ENCODE assay signal across 8 mouse cellular contexts in the genomic region with DNA sequence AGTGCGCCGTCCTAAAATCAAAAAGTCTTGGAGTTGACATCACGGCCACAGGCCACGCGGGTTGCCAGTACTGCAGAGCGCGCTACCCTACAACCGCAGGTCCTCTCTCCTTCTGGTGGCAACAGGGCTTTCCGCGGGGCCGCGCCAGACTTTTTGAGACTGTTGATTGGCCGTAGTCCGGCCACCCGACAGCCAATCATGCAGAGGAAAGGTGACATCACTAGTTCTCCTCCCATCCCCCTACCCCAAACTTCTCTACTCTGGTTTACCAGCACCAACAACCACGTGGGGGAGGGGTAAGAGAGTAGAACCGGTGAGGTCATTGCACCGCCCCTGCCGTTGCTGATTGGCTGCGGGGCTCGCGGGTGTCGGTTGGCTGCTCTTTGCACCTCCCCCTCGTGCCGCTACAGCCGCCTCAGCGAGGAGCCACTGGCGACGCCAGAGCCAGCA. TPM values are rescaled to one million over a fixed set of nuclear protein-coding genes. Genes with fewer than 3 reads are reported as not detected.
DNase-seq lines count a peak whose midpoint lies in the region; ATAC-seq lines count a peak whose summit lies in the region.

A gene (plus strand): TSS at position 404 of the 450 bp plus-strand sequence.

- intact Hi-C loops in left cerebral cortex, postnatal 14 days (cut with DNase I): no loop called here

- H3K4me3 ChIP-seq in embryonic facial prominence, embryonic 10.5 days: peak within 1 kb of the TSS; percentile 89
- peak within 1 kb of the TSS; percentile 73 for H3K4me3 ChIP-seq in intestine, embryonic 15.5 days (replicated peaks)

- H3K27ac ChIP-seq in embryonic facial prominence, embryonic 10.5 days (replicated peaks): peak within 1 kb of the TSS; percentile 96
- H3K27ac ChIP-seq in intestine, embryonic 15.5 days: peak within 1 kb of the TSS; percentile 90

- H3K4me1 ChIP-seq in embryonic facial prominence, embryonic 10.5 days: peaks cover 49% of the 10 kb centered on the region
- H3K4me1 ChIP-seq in intestine, embryonic 15.5 days (replicated peaks): peaks cover 13% of the 10 kb centered on the region

- peak within 1 kb of the TSS; percentile 74 for H3K4me2 ChIP-seq in intestine, embryonic 15.5 days (replicated peaks)

- DNase-seq in 3134 (ENCODE audit: extremely low read depth, insufficient read length, low spot score): peak; percentile 98
- DNase-seq in adrenal gland, postnatal 10 days: peak; percentile 98
- peak; percentile 98 for DNase-seq in embryonic facial prominence, embryonic 10.5 days (ENCODE audit: low spot score)
- DNase-seq in gastrocnemius, postnatal 4 days (ENCODE audit: low spot score in 2 of 2): peak; percentile 92 to 98
- DNase-seq in left cerebral cortex, postnatal 14 days (ENCODE audit: low spot score in 2 of 2): peak; percentile 99 to 100
- peak; percentile 98 for DNase-seq in skeletal muscle tissue, adult 2 months (ENCODE audit: low read depth, low spot score)

- H3K9me3 ChIP-seq in embryonic facial prominence, embryonic 10.5 days: no peaks in the 10 kb centered on the region
- no peaks in the 10 kb centered on the region for H3K9me3 ChIP-seq in intestine, embryonic 15.5 days

- ATAC-seq in intestine, embryonic 15.5 days: peak; percentile 91
- ATAC-seq in megakaryocyte-erythroid progenitor cell, adult 5-6 weeks (replicated peaks; ENCODE audit: low FRiP score, low TSS enrichment, poor library complexity, severe bottlenecking): peak; percentile 79

- H3K9ac ChIP-seq in intestine, embryonic 15.5 days: peak within 1 kb of the TSS; percentile 73

- peaks cover 15% of the 10 kb centered on the region for H3K36me3 ChIP-seq in embryonic facial prominence, embryonic 10.5 days (replicated peaks)
- H3K36me3 ChIP-seq in intestine, embryonic 15.5 days: peaks cover 14% of the 10 kb centered on the region; the same call in 1 of the 2 replicates

- under 1% methylated on average over 29 of the region's 29 CpGs for WGBS in embryonic facial prominence, embryonic 10.5 days
- WGBS in intestine, embryonic 15.5 days: under 1% methylated on average over 29 of the region's 29 CpGs

- no peaks in the 10 kb centered on the region; the same call in 1 of the 2 replicates for H3K27me3 ChIP-seq in embryonic facial prominence, embryonic 10.5 days (replicated peaks; ENCODE audit: low read depth, poor library complexity, severe bottlenecking)
- H3K27me3 ChIP-seq in intestine, embryonic 15.5 days (replicated peaks): no peaks in the 10 kb centered on the region

RNA-seq across cellular contexts. Expression of the gene that starts here (rescaled TPM):
- total RNA-seq in adrenal gland, postnatal 10 days (2021): 100 to 1,000 TPM in 1 of 2 experiments, 10 to 100 TPM in 1; 92.7 to 116 TPM
- polyA plus RNA-seq in embryonic facial prominence, embryonic 10.5 days (2016; fragmentation: Nextera tagmentation; extraction: Ambion mirVana): 17.1 and 21.4 TPM in 2 replicates
- 100 to 1,000 TPM; 107 to 113 TPM for total RNA-seq in gastrocnemius, postnatal 4 days (2021)
- 26.1 and 26.6 TPM in 2 replicates for polyA plus RNA-seq in intestine, embryonic 15.5 days (2015; fragmentation: Nextera tagmentation; extraction: Ambion mirVana)
- total RNA-seq in left cerebral cortex, postnatal 14 days (2021): 100 to 1,000 TPM; 246 to 255 TPM
- 125 and 134 TPM in 2 replicates for total RNA-seq in megakaryocyte-erythroid progenitor cell, adult 5-6 weeks (2014; fragmentation: Nextera tagmentation)
- total RNA-seq in megakaryocyte-erythroid progenitor cell, adult 5-6 weeks (2017): 20.5 and 40.0 TPM in 2 replicates

Comparison
In these comparisons a context has a peak if more than half of its experiments do, and no peak if none do; other contexts are left out.
1. Peak in every context shown above with its lines: DNase-seq, ATAC-seq, H3K4me3 ChIP-seq and H3K27ac ChIP-seq.